Mouse (Mus musculus): ENCODE results near the gene Rhoq. TPM values are rescaled to one million over a fixed set of nuclear protein-coding genes. Genes with fewer than 3 reads are reported as not detected.

The Rhoq gene
- polyA plus RNA-seq, 1 experiment, result 13.9 TPM

GRCm38 (mm10) chr17:86971036-86971435 is 8.2 kb downstream of the Rhoq start:
- TF ChIP-seq POLR2A (IDR thresholded peaks at IDR 0.05; ENCODE audit: borderline replicate concordance, control insufficient read depth, low read depth, low read length), result no peak
- no peak for TF ChIP-seq CTCF (IDR thresholded peaks at IDR 0.05; ENCODE audit: control insufficient read depth, insufficient read depth, low read length)
- H3K4me1 ChIP-seq (ENCODE audit: control insufficient read depth, insufficient read depth, low read length), result peaks cover 12% of the 10 kb centered on the region
- 39% methylated on average over 5 of the region's 5 CpGs for WGBS
- no peak overlapping the region for H3K27ac ChIP-seq (ENCODE audit: control insufficient read depth, insufficient read depth, low read depth, low read length, poor library complexity)
- H3K4me3 ChIP-seq (replicated peaks; ENCODE audit: control insufficient read depth, low read depth, low read length), result no peak overlapping the region

- Histone ChIP-seq H3K4me3 (replicated peaks; ENCODE audit: control insufficient read depth, low read depth, low read length) (no peak overlapping the region), H3K27ac (ENCODE audit: control insufficient read depth, insufficient read depth, low read depth, low read length, poor library complexity) (no peak overlapping the region), H3K4me1 (ENCODE audit: control insufficient read depth, insufficient read depth, low read length) (peaks cover 12% of the 10 kb centered on the region)
- TF ChIP-seq POLR2A (IDR thresholded peaks at IDR 0.05; ENCODE audit: borderline replicate concordance, control insufficient read depth, low read depth, low read length) (no peak), CTCF (IDR thresholded peaks at IDR 0.05; ENCODE audit: control insufficient read depth, insufficient read depth, low read length) (no peak)
- WGBS, result 46% methylated on average over 7 of the region's 7 CpGs
Measured at GRCm38 (mm10) chr17:86971860-86972259, 9.0 kb downstream of the Rhoq start.

- H3K4me3 ChIP-seq (replicated peaks; ENCODE audit: control insufficient read depth, low read depth, low read length), result no peak overlapping the region
- peaks cover 7% of the 10 kb centered on the region for H3K4me1 ChIP-seq (ENCODE audit: control insufficient read depth, insufficient read depth, low read length)
- 48% methylated on average over 2 of the region's 2 CpGs for WGBS
- TF ChIP-seq POLR2A (IDR thresholded peaks at IDR 0.05; ENCODE audit: borderline replicate concordance, control insufficient read depth, low read depth, low read length) (no peak), CTCF (IDR thresholded peaks at IDR 0.05; ENCODE audit: control insufficient read depth, insufficient read depth, low read length) (no peak)
- no peak overlapping the region for H3K27ac ChIP-seq (ENCODE audit: control insufficient read depth, insufficient read depth, low read depth, low read length, poor library complexity)
Measured at GRCm38 (mm10) chr17:86973097-86973496, 10.2 kb downstream of the Rhoq start.

GRCm38 (mm10) chr17:86976387-86976786 is 13.5 kb downstream of the Rhoq start:
- TF ChIP-seq CTCF (IDR thresholded peaks at IDR 0.05; ENCODE audit: control insufficient read depth, insufficient read depth, low read length) (no peak), POLR2A (IDR thresholded peaks at IDR 0.05; ENCODE audit: borderline replicate concordance, control insufficient read depth, low read depth, low read length) (no peak)
- 77% methylated on average over 10 of the region's 10 CpGs for WGBS
- Histone ChIP-seq H3K4me1 (ENCODE audit: control insufficient read depth, insufficient read depth, low read length) (peaks cover 3% of the 10 kb centered on the region), H3K27ac (ENCODE audit: control insufficient read depth, insufficient read depth, low read depth, low read length, poor library complexity) (no peak overlapping the region), H3K4me3 (replicated peaks; ENCODE audit: control insufficient read depth, low read depth, low read length) (no peak overlapping the region)

GRCm38 (mm10) chr17:86978496-86978895 is 15.6 kb downstream of the Rhoq start:
- Histone ChIP-seq H3K4me3 (replicated peaks; ENCODE audit: control insufficient read depth, low read depth, low read length) (no peak overlapping the region), H3K27ac (ENCODE audit: control insufficient read depth, insufficient read depth, low read depth, low read length, poor library complexity) (no peak overlapping the region), H3K4me1 (ENCODE audit: control insufficient read depth, insufficient read depth, low read length) (peaks cover 4% of the 10 kb centered on the region; the same call in 1 of the 2 replicates)
- 20% methylated on average over 6 of the region's 6 CpGs for WGBS
- TF ChIP-seq POLR2A (IDR thresholded peaks at IDR 0.05; ENCODE audit: borderline replicate concordance, control insufficient read depth, low read depth, low read length) (no peak), CTCF (IDR thresholded peaks at IDR 0.05; ENCODE audit: control insufficient read depth, insufficient read depth, low read length) (no peak)

GRCm38 (mm10) chr17:86981205-86981604 is 18.3 kb downstream of the Rhoq start:
- H3K27ac ChIP-seq (ENCODE audit: control insufficient read depth, insufficient read depth, low read depth, low read length, poor library complexity), result no peak overlapping the region
- TF ChIP-seq CTCF (IDR thresholded peaks at IDR 0.05; ENCODE audit: control insufficient read depth, insufficient read depth, low read length) (no peak), POLR2A (IDR thresholded peaks at IDR 0.05; ENCODE audit: borderline replicate concordance, control insufficient read depth, low read depth, low read length) (no peak)
- 89% methylated on average over 1 of the region's 1 CpGs for WGBS
- H3K4me1 ChIP-seq (ENCODE audit: control insufficient read depth, insufficient read depth, low read length), result peaks cover 4% of the 10 kb centered on the region; the same call in 1 of the 2 replicates
- H3K4me3 ChIP-seq (replicated peaks; ENCODE audit: control insufficient read depth, low read depth, low read length), result no peak overlapping the region

- peaks cover 4% of the 10 kb centered on the region; the same call in 1 of the 2 replicates for H3K4me1 ChIP-seq (ENCODE audit: control insufficient read depth, insufficient read depth, low read length)
- TF ChIP-seq CTCF (IDR thresholded peaks at IDR 0.05; ENCODE audit: control insufficient read depth, insufficient read depth, low read length), result no peak
- TF ChIP-seq POLR2A (IDR thresholded peaks at IDR 0.05; ENCODE audit: borderline replicate concordance, control insufficient read depth, low read depth, low read length), result no peak
- WGBS, result 92% methylated on average over 2 of the region's 2 CpGs
- H3K27ac ChIP-seq (ENCODE audit: control insufficient read depth, insufficient read depth, low read depth, low read length, poor library complexity), result no peak overlapping the region
- no peak overlapping the region for H3K4me3 ChIP-seq (replicated peaks; ENCODE audit: control insufficient read depth, low read depth, low read length)
Measured at GRCm38 (mm10) chr17:86981701-86982100, 18.8 kb downstream of the Rhoq start.

GRCm38 (mm10) chr17:86982497-86982896 is 19.6 kb downstream of the Rhoq start:
- TF ChIP-seq POLR2A (IDR thresholded peaks at IDR 0.05; ENCODE audit: borderline replicate concordance, control insufficient read depth, low read depth, low read length) (no peak), CTCF (IDR thresholded peaks at IDR 0.05; ENCODE audit: control insufficient read depth, insufficient read depth, low read length) (no peak)
- Histone ChIP-seq H3K27ac (ENCODE audit: control insufficient read depth, insufficient read depth, low read depth, low read length, poor library complexity) (no peak overlapping the region), H3K4me3 (replicated peaks; ENCODE audit: control insufficient read depth, low read depth, low read length) (no peak overlapping the region), H3K4me1 (ENCODE audit: control insufficient read depth, insufficient read depth, low read length) (peaks cover 4% of the 10 kb centered on the region; the same call in 1 of the 2 replicates)
- 87% methylated on average over 9 of the region's 9 CpGs for WGBS
